Mouse (Mus musculus): Measurements from ENCODE around the gene Gstm5. TPM values are rescaled to one million over a fixed set of nuclear protein-coding genes. Genes with fewer than 3 reads are reported as not detected.

Gstm5 gene
- polyA plus RNA-seq, 1 experiment: 24.6 TPM

GRCm38 (mm10) chr3:107943239-107943990 is 47.8 kb downstream of the Gstm5 start, which contains the start of gene Gstm6:
TSS of gene Gstm6 (minus strand) at chr3:107943749.
- TF ChIP-seq CTCF (IDR thresholded peaks at IDR 0.05; ENCODE audit: low read depth, low read length) (no peak), POLR2A (IDR thresholded peaks at IDR 0.05; ENCODE audit: borderline replicate concordance, low read depth, low read length) (no peak)
- H3K27ac ChIP-seq (ENCODE audit: insufficient read depth, low read depth, low read length): no peak within 1 kb of the TSS
- H3K4me3 ChIP-seq (ENCODE audit: insufficient read depth, low read length): no peak within 1 kb of the TSS
- H3K4me1 ChIP-seq (ENCODE audit: control insufficient read depth, insufficient read depth, low read length): peaks cover 16% of the 10 kb centered on the region

DNA sequence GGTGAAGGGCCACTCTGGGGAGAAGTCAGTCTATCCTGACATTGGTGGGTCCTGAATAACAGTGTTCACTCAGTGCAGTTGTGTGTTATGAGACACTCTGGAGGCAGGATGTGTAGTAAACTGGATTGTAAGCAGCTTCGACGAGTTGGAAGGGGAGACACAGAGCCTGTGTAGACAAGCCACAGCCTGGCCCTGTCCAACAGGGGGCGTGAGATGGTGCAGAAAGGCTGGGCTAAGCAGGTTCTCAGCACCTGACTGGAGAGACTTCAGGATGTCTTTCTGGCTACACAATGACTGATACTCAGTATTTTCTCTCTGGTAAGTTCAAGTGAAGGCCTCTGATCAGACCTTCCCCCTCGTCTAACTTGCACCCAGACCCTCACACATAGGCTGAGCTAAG is 50.1 kb downstream of the Gstm5 start:
- no peak for TF ChIP-seq CTCF (IDR thresholded peaks at IDR 0.05; ENCODE audit: low read depth, low read length)
- no peak for TF ChIP-seq POLR2A (IDR thresholded peaks at IDR 0.05; ENCODE audit: borderline replicate concordance, low read depth, low read length)
- no peak overlapping the region for H3K4me3 ChIP-seq (ENCODE audit: insufficient read depth, low read length)
- H3K27ac ChIP-seq (ENCODE audit: insufficient read depth, low read depth, low read length): no peak overlapping the region
- no peaks in the 10 kb centered on the region for H3K4me1 ChIP-seq (ENCODE audit: control insufficient read depth, insufficient read depth, low read length)

Other genes starting within 250 kb of the Gstm5 start
- 87.4 and 97.2 TPM in 2 replicates for gene Ahcyl1, start 199.3 kb upstream of the Gstm5 start, polyA plus RNA-seq (2012; ENCODE audit: insufficient read depth, insufficient read length, missing spikeins)
- 6.3 and 7.6 TPM in 2 replicates for gene Csf1, start 135.4 kb upstream of the Gstm5 start, polyA plus RNA-seq (2012; ENCODE audit: insufficient read depth, insufficient read length, missing spikeins)
- not detected in 2 replicates for gene Eps8l3, start 18.6 kb upstream of the Gstm5 start, polyA plus RNA-seq (2012; ENCODE audit: insufficient read depth, insufficient read length, missing spikeins)
- 1.8 TPM in 1 of 2 replicates, not detected in the other for gene Gstm7, start 36.0 kb downstream of the Gstm5 start, polyA plus RNA-seq (2012; ENCODE audit: insufficient read depth, insufficient read length, missing spikeins)
- gene Gstm6, start 47.9 kb downstream of the Gstm5 start, polyA plus RNA-seq (2012; ENCODE audit: insufficient read depth, insufficient read length, missing spikeins): not detected in 2 replicates
- not detected in 2 replicates for gene Gstm3, start 73.5 kb downstream of the Gstm5 start, polyA plus RNA-seq (2012; ENCODE audit: insufficient read depth, insufficient read length, missing spikeins)
- gene Gstm2, start 90.6 kb downstream of the Gstm5 start, polyA plus RNA-seq (2012; ENCODE audit: insufficient read depth, insufficient read length, missing spikeins): 4.5 and 4.7 TPM in 2 replicates
- 313 and 329 TPM in 2 replicates for gene Gstm1, start 122.2 kb downstream of the Gstm5 start, polyA plus RNA-seq (2012; ENCODE audit: insufficient read depth, insufficient read length, missing spikeins)
- 10.1 and 10.7 TPM in 2 replicates for gene Gstm4, start 149.1 kb downstream of the Gstm5 start, polyA plus RNA-seq (2012; ENCODE audit: insufficient read depth, insufficient read length, missing spikeins)
- gene Ampd2, start 190.8 kb downstream of the Gstm5 start, polyA plus RNA-seq (2012; ENCODE audit: insufficient read depth, insufficient read length, missing spikeins): 22.4 and 23.8 TPM in 2 replicates
- gene Gnat2, start 197.0 kb downstream of the Gstm5 start, polyA plus RNA-seq (2012; ENCODE audit: insufficient read depth, insufficient read length, missing spikeins): not detected in 2 replicates